Mouse (Mus musculus) adrenal gland (tissue): ENCODE results near the gene Pramel1.
"Not testable (repeated sequence)": the region's sequence is repeated elsewhere in the genome, so short reads cannot be mapped to it uniquely, and the experiment has no call there.

Experiments used
- intact Hi-C: fragments of 180-260 bp; cut with DNase I; formaldehyde crosslinking; loops from one replicate; pipeline ENCODE4 v1.15.1; 2025
- long read RNA-seq, 2 experiments: library from polyadenylated mRNA; unstranded; transcript quantifications; one replicate each; pipeline ENCODE4 v2.0.0; 2020; ENCODE audit warnings: borderline replicate concordance in 1 of 2; ENCODE audit not compliant: insufficient replicate concordance in 1 of 2

The Pramel1 gene
- long read RNA-seq, experiment 1, result 0 reads
- long read RNA-seq, experiment 2, result 0 reads

- intact Hi-C loops, result no loop called here
Measured at GRCm38 (mm10) chr4:143394181-143394580, at the start of gene Pramel1. Gene Pramel1, plus strand, starts transcription at chr4:143394428.

GRCm38 (mm10) chr4:143345491-143345890 is 48.7 kb upstream of the Pramel1 start:
- intact Hi-C loops, result not testable (repeated sequence)

- intact Hi-C loops, result no loop called here
Measured at GRCm38 (mm10) chr4:143348678-143349077, 45.5 kb upstream of the Pramel1 start.

GRCm38 (mm10) chr4:143349484-143349906 is 44.7 kb upstream of the Pramel1 start, which contains the start of gene Lrrc38:
Gene Lrrc38, plus strand, starts transcription at chr4:143349757.
- intact Hi-C loops, result no loop called here

- intact Hi-C loops, result no loop called here
Measured at GRCm38 (mm10) chr4:143350047-143351015, 43.9 kb upstream of the Pramel1 start.

- intact Hi-C loops, result no loop called here
Measured at GRCm38 (mm10) chr4:143352301-143352700, 41.9 kb upstream of the Pramel1 start.

- intact Hi-C loops, result no loop called here
Measured at GRCm38 (mm10) chr4:143361520-143361919, 32.7 kb upstream of the Pramel1 start.

- intact Hi-C loops, result no loop called here
Measured at GRCm38 (mm10) chr4:143366415-143367041, 27.7 kb upstream of the Pramel1 start.

- intact Hi-C loops, result no loop called here
Measured at GRCm38 (mm10) chr4:143379480-143379879, 14.7 kb upstream of the Pramel1 start.

- intact Hi-C loops, result loop anchor here (2.0 kb wide), 1 partner anchor 55 kb away; no protein-coding TSS in a partner anchor
Measured at GRCm38 (mm10) chr4:143379931-143380715, 14.1 kb upstream of the Pramel1 start.

- intact Hi-C loops, result loop anchor here (2.0 kb wide), 1 partner anchor 56 kb away; no protein-coding TSS in a partner anchor
Measured at GRCm38 (mm10) chr4:143380716-143381004, 13.6 kb upstream of the Pramel1 start.

- intact Hi-C loops, result no loop called here
Measured at GRCm38 (mm10) chr4:143382163-143382562, 12.1 kb upstream of the Pramel1 start.

- intact Hi-C loops, result no loop called here
Measured at GRCm38 (mm10) chr4:143383646-143384045, 10.6 kb upstream of the Pramel1 start.

GRCm38 (mm10) chr4:143388955-143389702 is 5.1 kb upstream of the Pramel1 start:
- intact Hi-C loops, result no loop called here

GRCm38 (mm10) chr4:143411566-143412218 is 17.5 kb downstream of the Pramel1 start:
- intact Hi-C loops, result no loop called here

- intact Hi-C loops, result no loop called here
Measured at GRCm38 (mm10) chr4:143412219-143413092, 18.2 kb downstream of the Pramel1 start, which contains the start of gene Pramef8. Gene Pramef8, plus strand, starts transcription at chr4:143412426.

GRCm38 (mm10) chr4:143413621-143414020 is 19.4 kb downstream of the Pramel1 start:
- intact Hi-C loops, result no loop called here

- intact Hi-C loops, result no loop called here
Measured at GRCm38 (mm10) chr4:143414121-143414520, 19.9 kb downstream of the Pramel1 start.

- intact Hi-C loops, result not testable (repeated sequence)
Measured at GRCm38 (mm10) chr4:143426770-143427169, 32.5 kb downstream of the Pramel1 start.
